Mouse (Mus musculus): Measurements from ENCODE around the gene Kcnq1. TPM values are rescaled to one million over a fixed set of nuclear protein-coding genes. Genes with fewer than 3 reads are reported as not detected.

Gene Kcnq1
- polyA plus RNA-seq, 1 experiment from 2014 or later: 1.3 TPM

GRCm38 (mm10) chr7:143333040-143333439, 226.9 kb downstream of the Kcnq1 start:
- Histone ChIP-seq H3K27me3 (replicated peaks; ENCODE audit: control insufficient read depth, insufficient read depth, low read length) (no peaks in the 10 kb centered on the region), H3K9me3 (ENCODE audit: control insufficient read depth, low read length) (no peaks in the 10 kb centered on the region; the same call in 1 of the 2 replicates), H3K4me1 (ENCODE audit: control insufficient read depth, insufficient read depth, low read depth, low read length) (no peaks in the 10 kb centered on the region), H3K4me3 (ENCODE audit: low read length) (no peak overlapping the region), H3K36me3 (ENCODE audit: control insufficient read depth, insufficient read depth, low read length) (no peaks in the 10 kb centered on the region), H3K9ac (ENCODE audit: low read depth, low read length) (no peak overlapping the region), H3K27ac (ENCODE audit: low read depth, low read length) (no peak overlapping the region), H3K4me2 (ENCODE audit: low read length) (no peak overlapping the region)
- 48% methylated on average over 8 of the region's 8 CpGs for WGBS
- ATAC-seq: no peak

GRCm38 (mm10) chr7:143333604-143334003, 227.4 kb downstream of the Kcnq1 start:
- Histone ChIP-seq H3K36me3 (ENCODE audit: control insufficient read depth, insufficient read depth, low read length) (no peaks in the 10 kb centered on the region), H3K9ac (ENCODE audit: low read depth, low read length) (no peak overlapping the region), H3K27me3 (replicated peaks; ENCODE audit: control insufficient read depth, insufficient read depth, low read length) (no peaks in the 10 kb centered on the region), H3K9me3 (ENCODE audit: control insufficient read depth, low read length) (no peaks in the 10 kb centered on the region; the same call in 1 of the 2 replicates), H3K4me2 (ENCODE audit: low read length) (no peak overlapping the region), H3K4me3 (ENCODE audit: low read length) (no peak overlapping the region), H3K4me1 (ENCODE audit: control insufficient read depth, insufficient read depth, low read depth, low read length) (no peaks in the 10 kb centered on the region), H3K27ac (ENCODE audit: low read depth, low read length) (no peak overlapping the region)
- no peak for ATAC-seq
- 52% methylated on average over 4 of the region's 4 CpGs for whole genome bisulfite sequencing

GRCm38 (mm10) chr7:143338690-143339089, 232.5 kb downstream of the Kcnq1 start:
- no peaks in the 10 kb centered on the region; the same call in 1 of the 2 replicates for H3K9me3 ChIP-seq (ENCODE audit: control insufficient read depth, low read length)
- no peaks in the 10 kb centered on the region for H3K36me3 ChIP-seq (ENCODE audit: control insufficient read depth, insufficient read depth, low read length)
- H3K4me2 ChIP-seq (ENCODE audit: low read length): no peak overlapping the region
- peak; percentile 20; the same call in 1 of the 2 replicates for ATAC-seq
- H3K4me3 ChIP-seq (ENCODE audit: low read length): no peak overlapping the region
- H3K27ac ChIP-seq (ENCODE audit: low read depth, low read length): no peak overlapping the region
- 63% methylated on average over 4 of the region's 4 CpGs for WGBS
- H3K9ac ChIP-seq (ENCODE audit: low read depth, low read length): no peak overlapping the region
- H3K4me1 ChIP-seq (ENCODE audit: control insufficient read depth, insufficient read depth, low read depth, low read length): peaks cover 8% of the 10 kb centered on the region
- no peaks in the 10 kb centered on the region; the same call in 1 of the 2 replicates for H3K27me3 ChIP-seq (replicated peaks; ENCODE audit: control insufficient read depth, insufficient read depth, low read length)

- Histone ChIP-seq H3K9ac (ENCODE audit: low read depth, low read length) (no peak overlapping the region), H3K4me3 (ENCODE audit: low read length) (no peak overlapping the region), H3K27ac (ENCODE audit: low read depth, low read length) (no peak overlapping the region), H3K36me3 (ENCODE audit: control insufficient read depth, insufficient read depth, low read length) (no peaks in the 10 kb centered on the region), H3K27me3 (replicated peaks; ENCODE audit: control insufficient read depth, insufficient read depth, low read length) (no peaks in the 10 kb centered on the region; the same call in 1 of the 2 replicates), H3K4me1 (ENCODE audit: control insufficient read depth, insufficient read depth, low read depth, low read length) (peaks cover 14% of the 10 kb centered on the region), H3K9me3 (ENCODE audit: control insufficient read depth, low read length) (no peaks in the 10 kb centered on the region; the same call in 1 of the 2 replicates), H3K4me2 (ENCODE audit: low read length) (no peak overlapping the region)
- peak; percentile 80 for ATAC-seq
- 33% methylated on average over 15 of the region's 15 CpGs for WGBS
Measured at GRCm38 (mm10) chr7:143340601-143341281, 234.6 kb downstream of the Kcnq1 start.

GRCm38 (mm10) chr7:143341301-143341980, 235.3 kb downstream of the Kcnq1 start:
- Histone ChIP-seq H3K9me3 (ENCODE audit: control insufficient read depth, low read length) (no peaks in the 10 kb centered on the region; the same call in 1 of the 2 replicates), H3K27ac (ENCODE audit: low read depth, low read length) (no peak overlapping the region), H3K36me3 (ENCODE audit: control insufficient read depth, insufficient read depth, low read length) (no peaks in the 10 kb centered on the region), H3K4me3 (ENCODE audit: low read length) (no peak overlapping the region), H3K4me2 (ENCODE audit: low read length) (no peak overlapping the region), H3K27me3 (replicated peaks; ENCODE audit: control insufficient read depth, insufficient read depth, low read length) (no peaks in the 10 kb centered on the region; the same call in 1 of the 2 replicates), H3K9ac (ENCODE audit: low read depth, low read length) (no peak overlapping the region), H3K4me1 (ENCODE audit: control insufficient read depth, insufficient read depth, low read depth, low read length) (peaks cover 14% of the 10 kb centered on the region)
- 70% methylated on average over 3 of the region's 3 CpGs for WGBS
- no peak for ATAC-seq

GRCm38 (mm10) chr7:143343781-143344306, 237.7 kb downstream of the Kcnq1 start:
- peak overlapping the region; percentile 42; the same call in 1 of the 2 replicates for H3K27ac ChIP-seq (ENCODE audit: low read depth, low read length)
- ATAC-seq: peak; percentile 45; the same call in 1 of the 2 replicates
- H3K9ac ChIP-seq (ENCODE audit: low read depth, low read length): no peak overlapping the region
- H3K9me3 ChIP-seq (ENCODE audit: control insufficient read depth, low read length): no peaks in the 10 kb centered on the region
- no peaks in the 10 kb centered on the region; the same call in 1 of the 2 replicates for H3K27me3 ChIP-seq (replicated peaks; ENCODE audit: control insufficient read depth, insufficient read depth, low read length)
- WGBS: 20% methylated on average over 12 of the region's 12 CpGs
- H3K4me1 ChIP-seq (ENCODE audit: control insufficient read depth, insufficient read depth, low read depth, low read length): peaks cover 14% of the 10 kb centered on the region
- peak overlapping the region; percentile 26; the same call in 1 of the 2 replicates for H3K4me2 ChIP-seq (ENCODE audit: low read length)
- no peak overlapping the region for H3K4me3 ChIP-seq (ENCODE audit: low read length)
- no peaks in the 10 kb centered on the region for H3K36me3 ChIP-seq (ENCODE audit: control insufficient read depth, insufficient read depth, low read length)

- no peaks in the 10 kb centered on the region for H3K27me3 ChIP-seq (replicated peaks; ENCODE audit: control insufficient read depth, insufficient read depth, low read length)
- H3K36me3 ChIP-seq (ENCODE audit: control insufficient read depth, insufficient read depth, low read length): no peaks in the 10 kb centered on the region
- no peak overlapping the region for H3K27ac ChIP-seq (ENCODE audit: low read depth, low read length)
- H3K4me1 ChIP-seq (ENCODE audit: control insufficient read depth, insufficient read depth, low read depth, low read length): no peaks in the 10 kb centered on the region
- H3K4me2 ChIP-seq (ENCODE audit: low read length): no peak overlapping the region
- no peak for ATAC-seq
- no peaks in the 10 kb centered on the region for H3K9me3 ChIP-seq (ENCODE audit: control insufficient read depth, low read length)
- H3K9ac ChIP-seq (ENCODE audit: low read depth, low read length): no peak overlapping the region
- no peak overlapping the region for H3K4me3 ChIP-seq (ENCODE audit: low read length)
- WGBS: 67% methylated on average over 7 of the region's 7 CpGs
Measured at GRCm38 (mm10) chr7:143349287-143349686, 243.1 kb downstream of the Kcnq1 start.

GRCm38 (mm10) chr7:143349848-143350247, 243.7 kb downstream of the Kcnq1 start:
- Histone ChIP-seq H3K27ac (ENCODE audit: low read depth, low read length) (no peak overlapping the region), H3K36me3 (ENCODE audit: control insufficient read depth, insufficient read depth, low read length) (no peaks in the 10 kb centered on the region), H3K9me3 (ENCODE audit: control insufficient read depth, low read length) (no peaks in the 10 kb centered on the region), H3K4me3 (ENCODE audit: low read length) (no peak overlapping the region), H3K4me2 (ENCODE audit: low read length) (no peak overlapping the region), H3K27me3 (replicated peaks; ENCODE audit: control insufficient read depth, insufficient read depth, low read length) (no peaks in the 10 kb centered on the region), H3K9ac (ENCODE audit: low read depth, low read length) (no peak overlapping the region), H3K4me1 (ENCODE audit: control insufficient read depth, insufficient read depth, low read depth, low read length) (no peaks in the 10 kb centered on the region)
- 77% methylated on average over 1 of the region's 1 CpGs for WGBS
- no peak for ATAC-seq

- Histone ChIP-seq H3K4me2 (ENCODE audit: low read length) (no peak overlapping the region), H3K27ac (ENCODE audit: low read depth, low read length) (no peak overlapping the region), H3K4me3 (ENCODE audit: low read length) (no peak overlapping the region), H3K9me3 (ENCODE audit: control insufficient read depth, low read length) (no peaks in the 10 kb centered on the region), H3K27me3 (replicated peaks; ENCODE audit: control insufficient read depth, insufficient read depth, low read length) (no peaks in the 10 kb centered on the region; the same call in 1 of the 2 replicates), H3K4me1 (ENCODE audit: control insufficient read depth, insufficient read depth, low read depth, low read length) (no peaks in the 10 kb centered on the region), H3K9ac (ENCODE audit: low read depth, low read length) (no peak overlapping the region), H3K36me3 (ENCODE audit: control insufficient read depth, insufficient read depth, low read length) (no peaks in the 10 kb centered on the region)
- no peak for ATAC-seq
- 73% methylated on average over 5 of the region's 5 CpGs for WGBS
Measured at GRCm38 (mm10) chr7:143355831-143356230, 249.7 kb downstream of the Kcnq1 start.
